ENCODE assay signal across 7 mouse cellular contexts in the genomic region with DNA sequence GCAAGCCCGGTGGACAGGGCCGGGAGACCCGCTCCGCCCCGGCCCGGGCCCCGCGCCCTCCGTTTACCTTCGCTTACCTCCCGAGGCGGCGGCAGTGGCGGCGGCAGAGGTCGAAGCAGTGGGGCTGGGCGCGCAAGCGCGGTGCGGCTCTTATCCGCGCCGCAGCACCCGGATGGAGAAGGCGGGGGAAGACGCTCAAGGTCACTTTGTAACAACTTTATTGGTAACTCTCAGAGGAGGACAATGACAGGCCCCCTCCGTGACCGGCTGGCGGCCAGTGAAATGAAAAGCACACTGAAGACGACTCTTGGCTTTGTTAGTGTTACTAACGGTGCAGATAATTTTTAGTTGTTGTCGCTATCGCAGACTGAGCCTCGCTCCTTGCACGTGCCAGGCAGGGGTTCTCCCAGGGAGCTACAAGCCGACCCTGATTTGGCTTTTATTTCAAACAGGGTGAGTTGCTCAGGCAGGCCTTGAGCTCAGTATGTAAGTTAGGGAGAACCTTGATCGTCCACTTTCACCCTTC. TPM values are rescaled to one million over a fixed set of nuclear protein-coding genes. Genes with fewer than 3 reads are reported as not detected.
A peak's percentile ranks its signal among the peaks of the same experiment; 100 is the strongest.
DNase-seq lines count a peak whose midpoint lies in the region; ATAC-seq lines count a peak whose summit lies in the region.

A gene (minus strand): TSS at position 152 of the 526 bp plus-strand sequence.

- peak; percentile 88 for ATAC-seq in intestine, embryonic 16.5 days
- ATAC-seq in midbrain, embryonic 11.5 days (ENCODE audit: low FRiP score): peak; percentile 95

- peaks cover 21% of the 10 kb centered on the region for H3K36me3 ChIP-seq in intestine, embryonic 16.5 days (ENCODE audit: control insufficient read depth, insufficient read depth, low read length)
- peaks cover 17% of the 10 kb centered on the region for H3K36me3 ChIP-seq in midbrain, embryonic 11.5 days (ENCODE audit: control insufficient read depth, insufficient read depth, low read length)

- H3K4me1 ChIP-seq in intestine, embryonic 16.5 days (ENCODE audit: control insufficient read depth, insufficient read depth, low read length): peaks cover 3% of the 10 kb centered on the region; the same call in 1 of the 2 replicates
- peaks cover 4% of the 10 kb centered on the region; the same call in 1 of the 2 replicates for H3K4me1 ChIP-seq in midbrain, embryonic 11.5 days (ENCODE audit: control insufficient read depth, insufficient read depth, low read length)

- intact Hi-C loops in left cerebral cortex, postnatal 36 days (cut with DNase I): no loop called here

- peak within 1 kb of the TSS; percentile 100 for H3K9ac ChIP-seq in intestine, embryonic 16.5 days (ENCODE audit: low read depth, low read length)
- peak within 1 kb of the TSS; percentile 97 for H3K9ac ChIP-seq in midbrain, embryonic 11.5 days (ENCODE audit: low read length)

- H3K27me3 ChIP-seq in intestine, embryonic 16.5 days (replicated peaks; ENCODE audit: control insufficient read depth, insufficient read depth, low read length): no peaks in the 10 kb centered on the region
- H3K27me3 ChIP-seq in midbrain, embryonic 11.5 days (ENCODE audit: control insufficient read depth, insufficient read depth, low read length): no peaks in the 10 kb centered on the region

- H3K4me3 ChIP-seq in intestine, embryonic 16.5 days (ENCODE audit: low read length): peak within 1 kb of the TSS; percentile 99
- peak within 1 kb of the TSS; percentile 96 for H3K4me3 ChIP-seq in midbrain, embryonic 11.5 days (ENCODE audit: low read depth, low read length)

- H3K4me2 ChIP-seq in intestine, embryonic 16.5 days (ENCODE audit: low read depth, low read length): peak within 1 kb of the TSS; percentile 72
- H3K4me2 ChIP-seq in midbrain, embryonic 11.5 days: peak within 1 kb of the TSS; percentile 54

- under 1% methylated on average over 38 of the region's 38 CpGs for WGBS in intestine, embryonic 16.5 days
- WGBS in midbrain, embryonic 11.5 days: under 1% methylated on average over 38 of the region's 38 CpGs

- H3K27ac ChIP-seq in intestine, embryonic 16.5 days (ENCODE audit: low read length): peak within 1 kb of the TSS; percentile 98
- H3K27ac ChIP-seq in midbrain, embryonic 11.5 days (ENCODE audit: low read depth, low read length): peak within 1 kb of the TSS; percentile 71

- H3K9me3 ChIP-seq in intestine, embryonic 16.5 days (ENCODE audit: control insufficient read depth, low read length): no peaks in the 10 kb centered on the region
- H3K9me3 ChIP-seq in midbrain, embryonic 11.5 days (ENCODE audit: control insufficient read depth, low read length): no peaks in the 10 kb centered on the region

- peak; percentile 95 for DNase-seq in adrenal gland, adult 2 months
- DNase-seq in embryo, embryonic 11.5 days (ENCODE audit: low read depth, low spot score): peak; percentile 88
- peak; percentile 82 to 92 for DNase-seq in gastrocnemius, postnatal 4 days (ENCODE audit: low spot score in 2 of 2)
- peak; percentile 92 for DNase-seq in left cerebral cortex, postnatal 36 days (ENCODE audit: low spot score in 2 of 2)
- peak; percentile 99 for DNase-seq in midbrain, embryonic 11.5 days (ENCODE audit: low spot score, missing footprints)
- peak; percentile 93 for DNase-seq in skeletal muscle tissue, adult 2 months (ENCODE audit: low read depth, low spot score)

RNA-seq across cellular contexts. Expression of the gene that starts here (rescaled TPM):
- 100 to 1,000 TPM; 595 to 604 TPM for total RNA-seq in adrenal gland, adult 2 months (2021)
- polyA plus RNA-seq in adrenal gland, adult 2 months (2012; rRNA removed): 410 and 524 TPM in 2 replicates
- 1,000 to 10,000 TPM; 1,365 to 1,414 TPM for total RNA-seq in gastrocnemius, postnatal 4 days (2021)
- polyA plus RNA-seq in intestine, embryonic 16.5 days (2015; fragmentation: Nextera tagmentation; extraction: Ambion mirVana): 1,875 and 1,947 TPM in 2 replicates
- total RNA-seq in left cerebral cortex, postnatal 36 days (2021): 100 to 1,000 TPM; 501 to 523 TPM
- polyA plus RNA-seq in midbrain, embryonic 11.5 days (2014; fragmentation: Nextera tagmentation; extraction: Ambion mirVana): 831 and 886 TPM in 2 replicates

Comparison
In these comparisons a context has a peak if more than half of its experiments do, and no peak if none do; other contexts are left out.
1. Peak in every context shown above with its lines: DNase-seq, ATAC-seq, H3K4me3 ChIP-seq and H3K27ac ChIP-seq.